Mouse (Mus musculus): ENCODE results near the gene Il5ra.
A peak's percentile ranks its signal among the peaks of the same experiment; 100 is the strongest.

The Il5ra gene

DNA sequence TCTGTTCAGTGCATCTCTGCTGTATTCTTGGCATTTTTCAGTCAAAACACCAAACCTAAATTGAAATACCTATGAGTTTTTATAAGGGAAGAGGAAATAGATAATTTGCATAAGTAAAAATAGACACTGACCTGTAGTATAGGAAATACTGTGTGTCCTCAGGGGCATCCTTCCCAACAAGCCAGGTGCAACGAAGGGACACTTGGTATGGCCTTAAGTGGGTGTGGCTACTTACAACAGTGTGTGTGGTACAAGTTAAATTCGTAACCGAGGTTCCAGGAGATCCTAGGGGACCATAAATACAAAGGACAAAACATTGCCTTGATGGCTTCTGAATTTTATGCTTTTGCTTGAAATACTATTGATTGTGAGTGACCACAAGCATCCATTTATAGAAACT, 10.6 kb downstream of the Il5ra start:
- no peak for DNase-seq (ENCODE audit: low spot score)

DNA sequence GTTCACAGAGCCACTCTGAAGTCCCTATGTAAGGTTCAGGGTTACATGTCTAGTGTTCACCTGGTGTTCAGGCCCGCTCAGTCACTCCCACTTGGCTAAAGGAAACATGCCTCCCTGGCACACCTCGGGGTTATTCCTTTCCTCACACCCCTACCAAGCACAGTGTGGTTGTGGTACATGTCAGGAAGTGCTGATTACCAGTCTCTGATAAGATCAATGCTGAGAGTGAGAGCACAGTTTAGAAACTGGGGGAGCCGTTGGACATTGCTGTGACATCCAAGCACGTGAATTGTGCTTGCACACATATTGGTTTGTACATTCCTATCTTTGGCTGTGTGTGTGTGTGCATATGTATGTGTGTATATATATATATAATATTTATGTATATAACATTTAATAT, 16.3 kb downstream of the Il5ra start:
- DNase-seq (ENCODE audit: low spot score), result no peak

DNA sequence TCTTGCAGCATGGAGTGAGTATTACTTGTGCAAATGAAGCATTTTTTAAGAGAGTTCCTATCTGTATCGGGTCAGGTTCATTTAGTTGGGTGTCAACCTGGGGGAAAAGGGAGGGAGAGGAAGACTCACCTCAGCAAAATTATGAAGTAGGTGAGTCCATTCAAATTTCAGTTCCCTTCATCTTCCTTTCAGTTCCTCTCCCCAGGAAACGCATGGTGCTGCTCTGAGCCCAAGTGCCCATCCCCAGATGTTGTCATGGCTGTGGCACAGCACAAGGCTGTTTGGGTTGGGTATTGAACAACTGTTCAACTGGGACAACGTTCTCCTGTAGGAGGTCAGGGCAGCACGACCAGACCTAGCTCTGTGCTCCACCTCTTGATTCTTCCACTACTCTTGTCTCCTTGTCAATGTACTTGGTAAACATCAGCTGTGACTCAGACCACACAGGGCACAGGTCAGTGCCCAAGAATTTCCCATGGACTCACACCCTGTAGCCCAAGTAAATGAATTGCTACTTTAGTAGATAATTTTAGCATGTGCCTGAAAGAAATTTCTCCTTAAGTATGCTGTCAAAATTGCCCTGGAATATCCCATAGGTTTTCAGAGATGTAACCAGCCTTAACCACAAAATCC, 19.0 kb downstream of the Il5ra start:
- no peak for DNase-seq (ENCODE audit: low spot score)

DNA sequence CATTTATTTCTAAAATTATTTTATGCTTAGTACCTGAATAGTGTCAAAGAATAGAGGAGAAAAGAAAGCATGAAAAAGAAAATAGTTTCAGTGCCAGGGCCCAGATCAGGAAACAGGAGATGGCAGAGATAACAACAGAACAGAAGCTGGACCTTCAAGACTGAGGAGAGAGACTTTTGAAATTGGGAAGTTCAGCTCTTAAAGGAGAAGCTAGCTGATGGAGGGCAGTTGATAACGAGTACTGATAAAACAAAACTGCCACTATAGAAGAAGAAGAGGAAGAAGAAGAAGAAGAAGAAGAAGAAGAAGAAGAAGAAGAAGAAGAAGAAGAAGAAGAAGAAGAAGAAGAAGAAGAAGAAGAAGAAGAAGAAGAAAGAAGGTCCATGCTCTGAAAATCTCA, 21.1 kb downstream of the Il5ra start:
- DNase-seq (ENCODE audit: low spot score), result no peak

DNA sequence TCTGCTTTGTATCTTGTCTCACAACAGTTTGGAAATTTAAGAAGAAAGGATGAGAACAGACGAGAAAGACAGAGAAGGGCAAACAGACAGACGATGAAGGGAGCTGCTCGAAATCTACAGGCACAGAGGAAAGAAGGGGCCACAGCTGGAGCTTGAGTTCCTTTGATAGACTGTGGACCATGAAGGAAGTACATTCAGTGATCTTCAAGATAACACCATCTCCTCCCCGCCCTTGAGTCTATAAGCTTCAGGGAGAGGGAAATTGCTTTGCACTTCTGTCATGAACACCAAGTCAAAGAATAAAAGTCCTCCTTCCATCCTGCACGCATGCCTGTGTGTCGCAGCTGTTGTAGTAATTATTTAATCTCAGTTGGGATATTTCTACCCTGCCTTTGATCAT, 22.8 kb downstream of the Il5ra start:
- DNase-seq (ENCODE audit: low spot score), result no peak

DNA sequence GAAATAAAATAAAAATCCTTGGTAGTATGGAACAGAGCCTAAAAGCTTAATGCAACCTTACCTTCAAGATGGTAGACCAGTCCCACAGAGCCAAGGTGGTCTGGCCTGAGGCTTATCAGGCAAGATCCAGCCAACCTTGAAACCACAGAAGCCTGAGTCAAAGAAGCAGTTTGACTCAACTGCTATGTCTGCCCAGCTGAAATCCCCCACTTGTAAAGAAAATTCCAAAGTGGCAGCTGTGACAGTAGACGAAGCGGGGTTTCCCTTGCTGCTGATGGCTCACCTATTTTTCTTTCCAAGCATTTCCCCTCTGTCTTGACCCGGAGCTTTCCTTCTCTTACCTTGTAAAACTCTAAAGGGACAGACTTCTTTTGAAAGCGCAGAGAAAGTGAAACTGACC, 23.2 kb downstream of the Il5ra start:
- no peak for DNase-seq (ENCODE audit: low spot score)

DNA sequence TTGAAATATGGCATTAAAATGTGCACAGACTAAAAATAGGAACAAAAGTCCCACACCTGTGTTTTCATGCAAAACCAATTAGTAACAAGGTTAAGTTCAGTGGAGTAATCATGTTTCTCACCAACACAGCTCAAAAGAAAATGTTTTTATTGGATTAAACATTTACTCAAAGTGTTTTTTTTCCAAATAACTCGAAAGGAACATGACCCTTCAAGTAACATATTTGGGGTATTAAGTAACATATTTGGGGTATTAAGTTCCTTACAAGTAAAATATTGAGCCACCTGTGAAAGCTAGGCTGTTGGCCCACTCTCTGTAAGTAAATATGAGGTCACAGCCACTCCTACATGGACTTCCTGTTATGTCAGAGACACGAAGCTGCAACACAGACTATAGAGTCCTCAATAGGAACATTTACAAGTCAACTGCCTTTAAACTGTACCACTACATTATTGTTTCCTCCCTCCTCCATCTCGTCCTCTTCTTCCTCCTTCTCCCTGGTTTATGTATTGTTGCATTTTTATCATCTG, 43.3 kb downstream of the Il5ra start:
- no peak for DNase-seq (ENCODE audit: low spot score)

DNA sequence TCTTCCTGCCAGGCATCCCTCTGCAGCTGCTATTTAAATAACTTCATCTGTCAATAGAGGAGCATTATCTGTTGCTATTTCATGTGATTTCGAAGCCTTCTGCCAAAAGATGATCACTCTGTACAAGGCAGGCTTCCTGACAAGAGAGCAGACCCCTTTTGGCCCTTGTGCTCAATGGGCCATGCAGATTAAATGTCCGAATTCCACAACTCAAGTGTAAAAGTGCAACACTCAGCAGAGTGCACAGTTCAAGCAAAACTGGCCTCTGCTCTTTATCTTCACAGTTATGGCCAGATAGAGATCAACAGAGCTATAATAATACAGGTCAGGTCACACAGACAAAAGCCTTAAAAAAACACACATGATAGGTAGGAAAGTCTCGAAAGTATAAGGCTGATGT, 46.9 kb downstream of the Il5ra start:
- DNase-seq (ENCODE audit: low spot score), result no peak

DNA sequence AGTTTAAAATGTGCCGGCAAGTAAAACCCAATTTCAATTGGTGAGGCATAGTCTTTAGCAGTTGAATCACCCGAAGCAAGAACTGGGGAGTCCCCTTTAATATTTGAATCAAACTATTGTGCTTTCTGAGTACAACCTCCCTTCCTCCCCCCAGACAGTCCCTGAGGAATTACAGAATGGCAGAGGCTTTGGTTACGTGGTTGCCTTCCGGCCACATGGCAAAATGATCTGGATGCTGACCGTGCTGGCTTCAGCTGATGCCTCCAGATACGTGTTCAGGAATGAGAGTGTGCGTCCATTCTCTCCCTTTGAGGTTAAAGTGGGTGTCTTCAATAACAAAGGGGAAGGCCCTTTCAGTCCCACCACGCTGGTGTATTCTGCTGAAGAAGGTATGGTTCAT, 73.3 kb downstream of the Il5ra start:
- DNase-seq (ENCODE audit: low spot score), result no peak

DNA sequence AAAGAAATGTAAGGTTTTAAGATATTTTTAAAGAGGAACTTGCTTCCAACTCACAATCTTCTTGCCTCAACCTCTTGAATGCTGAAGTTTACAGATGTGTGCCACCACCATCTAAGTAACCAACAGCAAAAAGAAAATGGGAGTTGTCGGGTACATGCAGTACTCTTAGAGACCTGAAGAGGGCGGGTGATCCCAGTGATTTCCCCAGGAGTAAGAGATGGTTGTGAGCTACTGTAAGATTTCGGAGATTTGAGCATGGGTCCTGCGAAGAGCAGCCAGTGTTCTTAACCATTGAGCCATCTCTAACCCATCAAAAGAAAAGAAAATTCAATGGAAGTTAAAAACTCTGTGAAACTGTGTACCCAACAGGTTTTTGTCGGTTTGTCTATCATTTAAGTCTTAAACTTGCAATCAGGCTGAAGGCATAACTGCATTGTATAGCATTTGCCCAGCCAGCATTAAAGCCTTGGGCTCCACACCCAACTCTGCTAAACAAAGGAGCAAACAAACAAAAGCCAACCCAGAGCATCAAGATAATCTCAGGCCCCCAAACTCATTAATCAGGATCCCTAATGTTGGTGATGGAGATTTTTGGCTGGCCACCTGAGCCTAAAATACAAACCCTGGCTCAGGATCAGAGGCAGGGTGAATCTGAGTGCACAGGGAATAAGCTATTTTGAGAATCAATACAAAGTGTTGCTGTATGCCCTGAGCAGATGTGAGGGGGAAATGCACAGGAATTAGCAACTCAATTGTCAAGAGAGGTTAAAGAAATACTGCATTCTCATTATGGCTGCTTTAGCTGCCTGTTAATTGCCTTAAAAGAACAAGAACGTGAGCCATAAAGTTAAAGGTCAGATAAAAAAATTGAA, 84.8 kb downstream of the Il5ra start:
- peak; percentile 6 for DNase-seq (ENCODE audit: low spot score)
